In genomic region chr2:3332484-3333242, GRCm38 (mm10) we compare ENCODE assay signal across 7 mouse cellular contexts. TPM values are rescaled to one million over a fixed set of nuclear protein-coding genes. Genes with fewer than 3 reads are reported as not detected.
DNase-seq lines count a peak whose midpoint lies in the region; ATAC-seq lines count a peak whose summit lies in the region.

Gene Rpp38, minus strand, starts transcription at chr2:3332643.

- peak within 1 kb of the TSS; percentile 66 for H3K4me2 ChIP-seq in intestine, embryonic 16.5 days (ENCODE audit: low read depth, low read length)
- H3K4me2 ChIP-seq in midbrain, embryonic 11.5 days = peak within 1 kb of the TSS; percentile 63

- H3K4me3 ChIP-seq in intestine, embryonic 16.5 days (ENCODE audit: low read length) = peak within 1 kb of the TSS; percentile 77
- peak within 1 kb of the TSS; percentile 67 for H3K4me3 ChIP-seq in midbrain, embryonic 11.5 days (ENCODE audit: low read depth, low read length)

- ATAC-seq in intestine, embryonic 16.5 days = peak; percentile 95
- peak; percentile 98 for ATAC-seq in midbrain, embryonic 11.5 days (ENCODE audit: low FRiP score)

- no peaks in the 10 kb centered on the region for H3K27me3 ChIP-seq in intestine, embryonic 16.5 days (replicated peaks; ENCODE audit: control insufficient read depth, insufficient read depth, low read length)
- H3K27me3 ChIP-seq in midbrain, embryonic 11.5 days (ENCODE audit: control insufficient read depth, insufficient read depth, low read length) = peaks cover 5% of the 10 kb centered on the region; the same call in 1 of the 2 replicates

- H3K27ac ChIP-seq in intestine, embryonic 16.5 days (ENCODE audit: low read length) = peak within 1 kb of the TSS; percentile 81
- H3K27ac ChIP-seq in midbrain, embryonic 11.5 days (ENCODE audit: low read depth, low read length) = peak within 1 kb of the TSS; percentile 57; the same call in 1 of the 2 replicates

- intact Hi-C loops in gastrocnemius, postnatal 36 days (cut with DNase I) = loop anchor here (5.0 kb wide), 1 partner anchor 50 kb away; the partner anchor contains the start of gene Nmt2
- intact Hi-C loops in left cerebral cortex, postnatal 36 days (cut with DNase I) = loop anchor here (2.0 kb wide), 1 partner anchor 48 kb away; the partner anchor contains the start of gene Nmt2

- H3K9me3 ChIP-seq in intestine, embryonic 16.5 days (ENCODE audit: control insufficient read depth, low read length) = no peaks in the 10 kb centered on the region
- H3K9me3 ChIP-seq in midbrain, embryonic 11.5 days (ENCODE audit: control insufficient read depth, low read length) = no peaks in the 10 kb centered on the region

- under 1% methylated on average over 45 of the region's 45 CpGs for WGBS in intestine, embryonic 16.5 days
- WGBS in midbrain, embryonic 11.5 days = under 1% methylated on average over 45 of the region's 45 CpGs

- peak within 1 kb of the TSS; percentile 85 for H3K9ac ChIP-seq in intestine, embryonic 16.5 days (ENCODE audit: low read depth, low read length)
- peak within 1 kb of the TSS; percentile 76 for H3K9ac ChIP-seq in midbrain, embryonic 11.5 days (ENCODE audit: low read length)

- peaks cover 10% of the 10 kb centered on the region for H3K4me1 ChIP-seq in intestine, embryonic 16.5 days (ENCODE audit: control insufficient read depth, insufficient read depth, low read length)
- peaks cover 4% of the 10 kb centered on the region for H3K4me1 ChIP-seq in midbrain, embryonic 11.5 days (ENCODE audit: control insufficient read depth, insufficient read depth, low read length)

- H3K36me3 ChIP-seq in intestine, embryonic 16.5 days (ENCODE audit: control insufficient read depth, insufficient read depth, low read length) = peaks cover 6% of the 10 kb centered on the region; the same call in 1 of the 2 replicates
- peaks cover 5% of the 10 kb centered on the region; the same call in 1 of the 2 replicates for H3K36me3 ChIP-seq in midbrain, embryonic 11.5 days (ENCODE audit: control insufficient read depth, insufficient read depth, low read length)

- DNase-seq in adrenal gland, adult 18-20 months (ENCODE audit: low spot score in 2 of 2) = peak; percentile 95 to 96
- DNase-seq in embryo, embryonic 11 days = peak; percentile 96
- peak; percentile 94 to 98 for DNase-seq in gastrocnemius, postnatal 36 days
- peak; percentile 99 for DNase-seq in left cerebral cortex, postnatal 36 days (ENCODE audit: low spot score in 2 of 2)
- peak; percentile 99 for DNase-seq in midbrain, embryonic 11.5 days (ENCODE audit: low spot score, missing footprints)
- peak; percentile 99 for DNase-seq in skeletal muscle tissue, adult 2 months (ENCODE audit: low read depth, low spot score)

RNA-seq across cellular contexts. Expression of gene Rpp38, which starts in this region (rescaled TPM):
- total RNA-seq in adrenal gland, adult 18-20 months (2021) = 10 to 100 TPM; 13.1 to 16.3 TPM
- total RNA-seq in gastrocnemius, postnatal 36 days (2021) = 1 to 10 TPM; 3.6 to 6.4 TPM
- 23.0 and 24.2 TPM in 2 replicates for polyA plus RNA-seq in intestine, embryonic 16.5 days (2015; fragmentation: Nextera tagmentation; extraction: Ambion mirVana)
- 1 to 10 TPM; 7.9 to 8.6 TPM for total RNA-seq in left cerebral cortex, postnatal 36 days (2021)
- 24.9 and 25.6 TPM in 2 replicates for polyA plus RNA-seq in midbrain, embryonic 11.5 days (2014; fragmentation: Nextera tagmentation; extraction: Ambion mirVana)

Comparison
In these comparisons a context has a peak if more than half of its experiments do, and no peak if none do; other contexts are left out.
1. Peak in every context shown above with its lines: DNase-seq, ATAC-seq, H3K4me3 ChIP-seq and H3K27ac ChIP-seq.